Mouse (Mus musculus): ENCODE measurements around the gene Rslcan18. TPM values are rescaled to one million over a fixed set of nuclear protein-coding genes. Genes with fewer than 3 reads are reported as not detected.

Gene Rslcan18
- total RNA-seq, 2 experiments from 2014 or later = 0.24 to 0.39 TPM

Other genes with a start within 250 kb of the Rslcan18 start
- gene Gm10767, start 211.3 kb downstream of the Rslcan18 start, total RNA-seq (2021) = 1 to 10 TPM; 1.4 to 1.5 TPM
- gene Zfp712, start 55.1 kb downstream of the Rslcan18 start, total RNA-seq (2021) = 1 to 10 TPM; 1.6 to 1.8 TPM
- gene Zfp708, start 18.3 kb downstream of the Rslcan18 start, total RNA-seq (2021) = 1 to 10 TPM in 1 of 2 experiments, under 1 TPM in 1; 0.99 to 1.5 TPM
- 1 to 10 TPM; 4.5 to 6.4 TPM for gene Gm28557, start 7.7 kb downstream of the Rslcan18 start, total RNA-seq (2021)
- 1 to 10 TPM; 3.6 to 5.5 TPM for gene Zfp759, start 5.4 kb upstream of the Rslcan18 start, total RNA-seq (2021)
- gene Rsl1, start 56.9 kb upstream of the Rslcan18 start, total RNA-seq (2021) = 1 to 10 TPM; 5.8 to 5.9 TPM
- gene Zfp455, start 78.2 kb upstream of the Rslcan18 start, total RNA-seq (2021) = 1 to 10 TPM; 1.9 to 2.6 TPM
- 1 to 10 TPM; 2.5 to 4.9 TPM for gene Zfp458, start 162.2 kb upstream of the Rslcan18 start, total RNA-seq (2021)
- gene Zfp457, start 190.2 kb upstream of the Rslcan18 start, total RNA-seq (2021) = 1 to 10 TPM; 2.2 to 4.7 TPM
- gene Zfp595, start 216.3 kb upstream of the Rslcan18 start, total RNA-seq (2021) = 1 to 10 TPM; 3.5 to 5.1 TPM
- 1 to 10 TPM in 1 of 2 experiments, not detected in 1; 1.9 TPM for gene Gm28044, start 244.3 kb upstream of the Rslcan18 start, total RNA-seq (2021)
- gene Zfp953, start 244.3 kb upstream of the Rslcan18 start, total RNA-seq (2021) = 1 to 10 TPM; 2.6 to 2.7 TPM

All from adrenal gland, postnatal 10 days (tissue).